Mouse (Mus musculus): ENCODE results near the gene Hsd17b11. TPM values are rescaled to one million over a fixed set of nuclear protein-coding genes. Genes with fewer than 3 reads are reported as not detected.
"Not testable (repeated sequence)": the region's sequence is repeated elsewhere in the genome, so short reads cannot be mapped to it uniquely, and the experiment has no call there.

Gene Hsd17b11
- polyA plus RNA-seq, 1 experiment from 2014 or later, result 2.8 TPM

- WGBS, result 79% methylated on average over 7 of the region's 7 CpGs
- H3K9me3 ChIP-seq, result no peaks in the 10 kb centered on the region
- H3K27ac ChIP-seq (replicated peaks), result no peak overlapping the region
- H3K27me3 ChIP-seq (replicated peaks), result no peaks in the 10 kb centered on the region
- no peak overlapping the region for H3K4me2 ChIP-seq
- no peak overlapping the region for H3K4me3 ChIP-seq
- no peaks in the 10 kb centered on the region for H3K36me3 ChIP-seq
- no peak for ATAC-seq (ENCODE audit: extremely low read depth, insufficient number of reproducible peaks, low FRiP score, low TSS enrichment)
- H3K4me1 ChIP-seq, result no peaks in the 10 kb centered on the region
- no peak overlapping the region for H3K9ac ChIP-seq
These were observed 43.7 kb downstream of the Hsd17b11 start for GRCm38 (mm10) chr5:103977907-103978570.

- WGBS, result 65% methylated on average over 4 of the region's 4 CpGs
- no peak within 1 kb of the TSS for H3K9ac ChIP-seq
- no peak for ATAC-seq (ENCODE audit: extremely low read depth, insufficient number of reproducible peaks, low FRiP score, low TSS enrichment)
- H3K27me3 ChIP-seq (replicated peaks), result no peaks in the 10 kb centered on the region
- no peak within 1 kb of the TSS for H3K27ac ChIP-seq (replicated peaks)
- H3K9me3 ChIP-seq, result no peaks in the 10 kb centered on the region
- H3K4me2 ChIP-seq, result no peak within 1 kb of the TSS
- no peaks in the 10 kb centered on the region for H3K4me1 ChIP-seq
- H3K4me3 ChIP-seq, result no peak within 1 kb of the TSS
- H3K36me3 ChIP-seq, result no peaks in the 10 kb centered on the region
These were observed 44.4 kb downstream of the Hsd17b11 start, which contains the start of gene Hsd17b13 for GRCm38 (mm10) chr5:103977297-103977696. Gene Hsd17b13 (minus strand): TSS chr5:103977410.

- ATAC-seq (ENCODE audit: extremely low read depth, insufficient number of reproducible peaks, low FRiP score, low TSS enrichment), result no peak
- Histone ChIP-seq H3K9me3 (no peaks in the 10 kb centered on the region), H3K4me3 (no peak overlapping the region), H3K27ac (replicated peaks) (no peak overlapping the region), H3K9ac (no peak overlapping the region), H3K4me1 (no peaks in the 10 kb centered on the region), H3K4me2 (no peak overlapping the region), H3K36me3 (no peaks in the 10 kb centered on the region), H3K27me3 (replicated peaks) (no peaks in the 10 kb centered on the region)
- 71% methylated on average over 7 of the region's 7 CpGs for WGBS
These were observed 46.0 kb downstream of the Hsd17b11 start for GRCm38 (mm10) chr5:103975736-103976135.

GRCm38 (mm10) chr5:103972801-103973200, 48.9 kb downstream of the Hsd17b11 start:
- no peak overlapping the region for H3K9ac ChIP-seq
- H3K4me2 ChIP-seq, result peak overlapping the region; percentile 51
- no peaks in the 10 kb centered on the region for H3K4me1 ChIP-seq
- no peak overlapping the region for H3K27ac ChIP-seq (replicated peaks)
- no peaks in the 10 kb centered on the region for H3K9me3 ChIP-seq
- WGBS, result 62% methylated on average over 13 of the region's 13 CpGs
- no peak for ATAC-seq (ENCODE audit: extremely low read depth, insufficient number of reproducible peaks, low FRiP score, low TSS enrichment)
- H3K36me3 ChIP-seq, result no peaks in the 10 kb centered on the region
- H3K4me3 ChIP-seq, result peak overlapping the region; percentile 32
- no peaks in the 10 kb centered on the region for H3K27me3 ChIP-seq (replicated peaks)

GRCm38 (mm10) chr5:103972379-103972778, 49.3 kb downstream of the Hsd17b11 start:
- ATAC-seq (ENCODE audit: extremely low read depth, insufficient number of reproducible peaks, low FRiP score, low TSS enrichment), result no peak
- H3K4me3 ChIP-seq, result peak overlapping the region; percentile 32
- 45% methylated on average over 19 of the region's 19 CpGs for WGBS
- H3K27me3 ChIP-seq (replicated peaks), result no peaks in the 10 kb centered on the region
- H3K4me2 ChIP-seq, result peak overlapping the region; percentile 51
- H3K36me3 ChIP-seq, result no peaks in the 10 kb centered on the region
- no peak overlapping the region for H3K27ac ChIP-seq (replicated peaks)
- no peaks in the 10 kb centered on the region for H3K4me1 ChIP-seq
- H3K9me3 ChIP-seq, result no peaks in the 10 kb centered on the region
- H3K9ac ChIP-seq, result no peak overlapping the region

- no peak for ATAC-seq (ENCODE audit: extremely low read depth, insufficient number of reproducible peaks, low FRiP score, low TSS enrichment)
- Histone ChIP-seq H3K27me3 (replicated peaks) (no peaks in the 10 kb centered on the region), H3K36me3 (no peaks in the 10 kb centered on the region), H3K9ac (no peak overlapping the region), H3K4me1 (no peaks in the 10 kb centered on the region), H3K4me2 (no peak overlapping the region), H3K4me3 (no peak overlapping the region), H3K9me3 (no peaks in the 10 kb centered on the region), H3K27ac (replicated peaks) (no peak overlapping the region)
- 57% methylated on average over 5 of the region's 5 CpGs for WGBS
These were observed 50.7 kb downstream of the Hsd17b11 start for GRCm38 (mm10) chr5:103971051-103971450.

GRCm38 (mm10) chr5:103962935-103963429, 58.7 kb downstream of the Hsd17b11 start:
- no peak overlapping the region for H3K9ac ChIP-seq
- WGBS, result 73% methylated on average over 1 of the region's 1 CpGs
- no peak overlapping the region for H3K27ac ChIP-seq (replicated peaks)
- H3K27me3 ChIP-seq (replicated peaks), result no peaks in the 10 kb centered on the region
- ATAC-seq (ENCODE audit: extremely low read depth, insufficient number of reproducible peaks, low FRiP score, low TSS enrichment), result no peak
- H3K36me3 ChIP-seq, result no peaks in the 10 kb centered on the region
- no peaks in the 10 kb centered on the region; the same call in 1 of the 2 replicates for H3K9me3 ChIP-seq
- H3K4me3 ChIP-seq, result no peak overlapping the region
- H3K4me1 ChIP-seq, result no peaks in the 10 kb centered on the region
- no peak overlapping the region for H3K4me2 ChIP-seq

GRCm38 (mm10) chr5:103954638-103955037, 67.1 kb downstream of the Hsd17b11 start:
- Histone ChIP-seq H3K4me2 (no peak overlapping the region), H3K27ac (replicated peaks) (no peak overlapping the region), H3K4me3 (no peak overlapping the region), H3K36me3 (no peaks in the 10 kb centered on the region), H3K4me1 (no peaks in the 10 kb centered on the region), H3K27me3 (replicated peaks) (no peaks in the 10 kb centered on the region), H3K9me3 (no peaks in the 10 kb centered on the region), H3K9ac (no peak overlapping the region)
- 60% methylated on average over 5 of the region's 5 CpGs for WGBS
- ATAC-seq (ENCODE audit: extremely low read depth, insufficient number of reproducible peaks, low FRiP score, low TSS enrichment), result no peak

GRCm38 (mm10) chr5:103953135-103954083, 68.3 kb downstream of the Hsd17b11 start:
- no peaks in the 10 kb centered on the region for H3K27me3 ChIP-seq (replicated peaks)
- H3K4me2 ChIP-seq, result no peak overlapping the region
- no peaks in the 10 kb centered on the region for H3K9me3 ChIP-seq
- H3K27ac ChIP-seq (replicated peaks), result no peak overlapping the region
- no peak for ATAC-seq (ENCODE audit: extremely low read depth, insufficient number of reproducible peaks, low FRiP score, low TSS enrichment)
- H3K9ac ChIP-seq, result no peak overlapping the region
- H3K36me3 ChIP-seq, result no peaks in the 10 kb centered on the region
- no peaks in the 10 kb centered on the region for H3K4me1 ChIP-seq
- 75% methylated on average over 10 of the region's 10 CpGs for WGBS
- H3K4me3 ChIP-seq, result no peak overlapping the region

- H3K27ac ChIP-seq (replicated peaks); H3K27me3 ChIP-seq (replicated peaks); ATAC-seq (ENCODE audit: extremely low read depth, insufficient number of reproducible peaks, low FRiP score, low TSS enrichment); H3K4me2 ChIP-seq; H3K36me3 ChIP-seq; H3K4me3 ChIP-seq; H3K9ac ChIP-seq; H3K9me3 ChIP-seq; H3K4me1 ChIP-seq: not testable (repeated sequence)
- 87% methylated on average over 15 of the region's 15 CpGs for WGBS
These were observed 71.6 kb downstream of the Hsd17b11 start for GRCm38 (mm10) chr5:103950138-103950537.

GRCm38 (mm10) chr5:103943183-103943582, 78.5 kb downstream of the Hsd17b11 start:
- ATAC-seq (ENCODE audit: extremely low read depth, insufficient number of reproducible peaks, low FRiP score, low TSS enrichment), result no peak
- Histone ChIP-seq H3K36me3 (no peaks in the 10 kb centered on the region), H3K4me1 (peaks cover 31% of the 10 kb centered on the region), H3K27ac (replicated peaks) (no peak overlapping the region), H3K27me3 (replicated peaks) (no peaks in the 10 kb centered on the region), H3K4me2 (no peak overlapping the region), H3K4me3 (no peak overlapping the region), H3K9ac (no peak overlapping the region), H3K9me3 (no peaks in the 10 kb centered on the region; the same call in 1 of the 2 replicates)
- WGBS, result 65% methylated on average over 6 of the region's 6 CpGs
